Mouse (Mus musculus): ENCODE data around the gene Ms4a4b.
"Not testable (repeated sequence)": the region's sequence is repeated elsewhere in the genome, so short reads cannot be mapped to it uniquely, and the experiment has no call there.

Gene Ms4a4b

DNA sequence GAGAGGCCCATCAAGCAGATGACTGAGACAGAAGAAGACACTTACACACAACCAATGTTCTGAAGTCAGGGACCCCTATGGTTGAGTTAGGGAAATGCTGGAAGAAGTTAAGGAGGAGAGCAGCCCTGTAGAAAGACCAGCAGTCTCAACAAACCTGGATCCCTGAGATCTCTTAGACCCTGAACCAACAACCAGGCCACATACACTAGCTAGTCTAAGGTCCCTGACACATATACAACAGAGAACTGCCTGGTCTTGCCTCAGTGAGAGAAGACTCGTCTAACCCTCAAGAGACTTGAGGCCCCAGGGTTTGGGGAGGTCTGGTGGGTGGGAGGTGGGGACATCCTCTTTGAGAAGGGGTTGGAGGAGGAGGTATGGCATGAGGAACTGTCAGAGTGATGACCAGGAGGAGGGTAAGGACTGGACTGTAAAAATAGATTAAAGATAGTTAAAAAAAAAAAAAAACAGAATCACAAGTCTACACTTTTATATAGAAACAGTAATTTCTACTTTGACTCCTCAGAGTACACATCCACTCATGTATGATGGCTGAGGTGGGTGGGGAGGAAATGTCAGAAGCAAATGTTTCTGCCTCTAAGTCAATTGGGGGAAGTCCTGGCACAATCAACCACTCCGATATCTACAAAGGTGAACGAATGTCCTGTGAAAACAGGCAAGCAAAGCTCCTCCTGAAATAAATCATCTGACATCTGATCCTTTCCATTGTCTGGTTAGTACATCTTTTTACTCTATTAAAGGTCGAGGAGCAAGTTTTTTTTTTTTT, 48.2 kb downstream of the Ms4a4b start:
- no peak for DNase-seq

GRCm38 (mm10) chr19:11492671-11493070, 49.3 kb downstream of the Ms4a4b start:
- DNase-seq, result no peak

DNA sequence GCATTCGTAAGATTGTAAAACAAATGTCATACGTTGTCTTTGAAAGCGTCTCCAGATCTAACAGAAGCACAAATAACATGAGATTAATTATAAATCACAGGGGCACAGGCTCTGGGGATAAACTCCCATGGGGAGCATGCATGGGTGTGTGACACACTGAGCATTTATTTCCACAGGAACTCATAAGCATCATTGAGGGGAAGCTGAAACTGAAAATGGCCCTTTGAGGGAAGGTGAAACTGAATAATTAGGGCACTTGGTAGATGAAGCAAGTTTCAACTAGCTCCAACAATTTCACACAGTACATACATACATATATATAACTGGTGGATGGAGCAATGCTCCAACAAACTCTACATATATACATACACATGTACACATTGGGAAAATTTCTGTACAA, 51.2 kb downstream of the Ms4a4b start:
- no peak for DNase-seq

DNA sequence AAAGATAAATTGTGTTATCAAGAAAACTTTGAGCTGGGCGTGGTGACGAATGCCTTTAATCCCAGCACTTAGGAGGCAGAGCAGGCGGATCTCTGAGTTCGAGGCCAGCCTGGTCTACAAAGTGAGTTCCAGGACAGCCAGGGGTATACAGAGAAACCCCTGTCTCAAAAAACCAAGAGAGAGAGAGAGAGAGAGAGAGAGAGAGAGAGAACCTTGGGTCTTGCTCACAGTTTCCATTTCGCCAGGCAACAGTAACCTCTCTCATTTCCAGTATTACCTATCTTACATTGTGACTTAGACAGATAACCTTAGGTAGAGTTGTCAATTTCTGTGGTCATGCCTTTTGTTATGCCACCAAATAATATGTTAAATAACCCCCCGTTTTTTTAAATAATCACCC, 53.0 kb downstream of the Ms4a4b start:
- no peak for DNase-seq

- DNase-seq, result not testable (repeated sequence)
Measured at GRCm38 (mm10) chr19:11497300-11497699, 53.9 kb downstream of the Ms4a4b start.

GRCm38 (mm10) chr19:11500796-11501195, 57.4 kb downstream of the Ms4a4b start:
- DNase-seq, result no peak

DNA sequence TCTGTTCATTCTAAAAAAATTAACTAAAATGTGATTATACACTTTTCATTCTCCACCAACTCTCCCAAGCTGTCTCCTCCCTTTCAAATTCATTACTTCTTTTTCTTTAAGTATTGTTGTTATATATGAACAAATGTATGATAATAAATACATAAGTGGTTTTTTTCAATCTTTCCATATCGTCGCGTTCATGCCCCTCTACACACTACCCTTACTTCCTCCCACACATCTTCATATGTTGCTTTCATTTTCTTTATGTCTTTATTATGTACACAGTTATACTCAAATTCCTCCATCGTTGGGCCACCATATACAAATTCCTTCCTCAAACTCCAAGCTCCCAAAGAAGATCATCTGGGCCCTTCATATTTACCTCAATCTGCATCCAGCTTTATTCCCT, 58.0 kb downstream of the Ms4a4b start:
- DNase-seq, result no peak

GRCm38 (mm10) chr19:11504857-11505256, 61.5 kb downstream of the Ms4a4b start:
- DNase-seq, result no peak

DNA sequence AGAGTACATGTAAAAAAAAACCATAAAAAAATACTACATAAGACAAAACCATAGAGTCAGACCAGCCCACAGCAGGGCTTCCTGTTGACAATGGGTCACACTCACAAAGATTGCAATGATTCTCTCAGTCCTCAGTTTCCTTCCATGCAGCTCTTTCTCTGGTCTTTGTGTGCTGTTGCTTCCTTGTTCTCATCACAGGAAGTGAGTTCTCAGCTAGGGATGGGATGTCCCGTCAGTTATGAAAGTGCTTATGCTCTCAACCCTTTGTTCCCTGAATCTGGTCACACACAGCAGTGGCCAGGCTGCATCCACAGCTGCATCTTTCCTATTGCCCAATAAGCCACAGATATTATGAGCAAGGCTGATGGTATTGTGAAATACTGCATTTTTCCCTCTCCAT, 70.1 kb downstream of the Ms4a4b start:
- DNase-seq, result no peak

DNA sequence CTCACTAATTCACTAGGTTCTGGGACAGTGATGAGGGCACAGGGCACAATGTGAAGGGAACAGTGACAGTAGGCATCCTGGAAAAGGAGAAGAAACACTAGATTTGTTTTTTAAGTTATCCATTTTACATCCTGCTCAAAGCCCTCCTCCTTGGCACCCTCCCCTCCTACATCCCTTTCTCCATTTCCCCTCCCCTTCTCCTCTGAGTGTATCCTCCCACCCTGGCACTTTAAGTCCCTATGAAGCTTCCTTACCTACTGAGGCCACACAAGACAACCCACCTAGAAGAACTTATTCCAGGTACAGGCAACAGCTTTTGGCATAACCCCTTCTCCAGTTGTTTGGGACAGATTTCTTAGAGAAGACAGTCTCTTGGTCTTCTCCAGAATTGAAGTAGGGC, 72.9 kb downstream of the Ms4a4b start, which contains the start of gene Ms4a6b:
TSS of gene Ms4a6b (plus strand) at position 267 of the 400 bp plus-strand sequence.
- DNase-seq, result no peak

All from thymus, postnatal 25 days (tissue).